Mouse (Mus musculus): ENCODE measurements around the gene Krtap6-5.
"Not testable (repeated sequence)": the region's sequence is repeated elsewhere in the genome, so short reads cannot be mapped to it uniquely, and the experiment has no call there.

Krtap6-5 gene

DNA sequence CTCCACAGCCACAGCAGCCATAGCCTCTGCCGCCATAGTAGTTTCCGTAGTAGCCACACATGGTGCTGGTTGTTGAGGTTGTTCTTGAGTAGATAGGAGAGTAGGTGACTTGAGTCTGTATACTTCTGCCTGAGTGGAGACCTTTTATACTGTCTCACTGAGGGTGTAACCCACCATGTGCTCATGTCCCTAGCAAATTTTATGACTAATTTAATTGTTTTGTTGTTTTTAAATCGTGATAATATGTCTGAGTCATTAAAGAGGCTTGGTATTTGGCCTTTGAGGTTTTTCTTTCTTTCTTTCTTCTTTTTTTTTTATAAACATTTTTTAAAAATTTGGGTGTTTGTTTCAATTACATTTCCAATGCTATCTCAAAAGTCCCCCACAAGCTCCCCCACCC is at the start of gene Krtap6-5:
Gene Krtap6-5 (minus strand): TSS at position 101 of the 400 bp plus-strand sequence.
- no peak for DNase-seq (ENCODE audit: low spot score)

DNA sequence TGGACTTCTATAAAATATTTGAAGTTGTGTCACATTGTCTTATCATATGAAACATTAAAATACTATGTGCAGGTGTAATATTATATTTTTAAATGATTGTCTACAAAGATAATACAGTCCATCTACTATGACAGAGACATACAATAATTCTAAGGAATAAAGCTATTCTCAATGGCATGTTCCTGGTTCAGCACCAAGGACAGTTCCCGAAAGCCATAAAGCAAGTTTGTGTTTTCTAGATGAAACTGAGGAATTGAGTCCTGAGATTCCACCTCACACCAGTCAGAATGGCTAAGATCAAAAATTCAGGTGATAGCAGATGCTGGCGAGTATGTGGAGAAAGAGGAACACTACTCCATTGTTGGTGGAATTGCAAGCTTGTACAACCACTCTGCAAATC is 23.4 kb upstream of the Krtap6-5 start:
- not testable (repeated sequence) for DNase-seq (ENCODE audit: low spot score)

DNA sequence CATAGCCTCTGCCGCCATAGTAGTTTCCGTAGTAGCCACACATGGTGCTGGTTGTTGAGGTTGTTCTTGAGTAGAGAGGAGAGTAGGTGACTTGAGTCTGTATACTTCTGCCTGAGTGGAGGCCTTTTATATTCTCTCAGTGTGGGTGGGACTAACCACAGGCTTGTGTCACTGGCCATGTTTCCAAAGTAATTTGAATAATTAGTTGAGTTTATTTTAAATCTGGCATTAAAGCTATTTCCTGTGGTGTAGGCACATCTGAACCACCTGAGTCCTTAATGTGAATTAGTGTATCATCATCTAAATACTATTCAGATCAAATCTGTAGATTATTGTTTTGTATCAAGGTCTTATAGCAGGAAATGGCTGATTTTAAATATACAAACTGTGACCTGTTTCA is 16.2 kb upstream of the Krtap6-5 start, which contains the start of gene 1110025L11Rik:
Gene 1110025L11Rik (minus strand): TSS at position 101 of the 400 bp plus-strand sequence.
- not testable (repeated sequence) for DNase-seq (ENCODE audit: low spot score)

DNA sequence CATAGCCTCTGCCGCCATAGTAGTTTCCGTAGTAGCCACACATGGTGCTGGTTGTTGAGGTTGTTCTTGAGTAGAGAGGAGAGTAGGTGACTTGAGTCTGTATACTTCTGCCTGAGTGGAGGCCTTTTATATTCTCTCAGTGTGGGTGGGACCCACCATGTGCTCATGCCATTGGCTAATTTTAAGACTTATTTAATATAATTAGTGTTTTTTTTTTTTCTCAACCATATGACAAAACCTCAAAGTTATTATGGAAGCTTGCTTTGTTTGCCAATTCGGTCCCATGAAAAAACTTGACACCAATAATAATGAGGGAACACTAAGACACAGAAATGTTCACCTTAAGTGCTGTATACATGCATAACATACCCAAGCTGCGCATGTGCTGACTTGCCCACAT is 6.3 kb downstream of the Krtap6-5 start, which contains the start of gene Gm10228:
Gene Gm10228 (minus strand): TSS at position 101 of the 400 bp plus-strand sequence.
- DNase-seq (ENCODE audit: low spot score), result not testable (repeated sequence)

DNA sequence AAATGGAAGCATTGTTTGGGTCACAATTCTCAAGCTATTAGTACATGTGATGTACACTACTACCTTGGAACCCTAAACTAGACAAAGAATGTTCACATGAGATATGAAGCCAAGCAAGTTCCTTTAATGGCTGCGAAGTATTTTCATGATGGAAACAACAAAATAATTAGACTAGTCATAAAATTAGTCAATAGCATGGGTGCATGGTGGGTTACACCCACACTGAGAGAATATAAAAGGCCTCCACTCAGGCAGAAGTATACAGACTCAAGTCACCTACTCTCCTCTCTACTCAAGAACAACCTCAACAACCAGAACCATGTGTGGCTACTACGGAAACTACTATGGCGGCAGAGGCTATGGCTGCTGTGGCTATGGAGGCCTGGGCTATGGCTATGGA is 16.3 kb downstream of the Krtap6-5 start, which contains the start of gene Krtap6-1:
Gene Krtap6-1 (plus strand): TSS at position 301 of the 400 bp plus-strand sequence.
- not testable (repeated sequence) for DNase-seq (ENCODE audit: low spot score)

DNA sequence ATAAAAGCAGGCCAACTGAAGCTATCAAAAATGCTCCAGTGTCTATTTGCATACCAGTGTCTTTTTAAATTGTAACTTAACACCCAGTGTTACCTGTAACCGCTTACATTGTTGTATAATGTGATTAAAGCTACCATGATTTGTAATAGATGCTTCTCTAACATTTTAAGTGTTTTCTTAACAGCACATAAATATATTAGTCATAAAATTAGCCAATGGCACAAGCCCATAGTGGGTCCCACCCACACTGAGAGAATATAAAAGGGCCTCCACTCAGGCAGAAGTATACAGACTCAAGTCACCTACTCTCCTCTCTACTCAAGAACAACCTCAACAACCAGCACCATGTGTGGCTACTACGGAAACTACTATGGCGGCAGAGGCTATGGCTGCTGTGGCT is 32.7 kb downstream of the Krtap6-5 start, which contains the start of gene Gm10229:
Gene Gm10229 (plus strand): TSS at position 301 of the 400 bp plus-strand sequence.
- DNase-seq (ENCODE audit: low spot score), result not testable (repeated sequence)

DNA sequence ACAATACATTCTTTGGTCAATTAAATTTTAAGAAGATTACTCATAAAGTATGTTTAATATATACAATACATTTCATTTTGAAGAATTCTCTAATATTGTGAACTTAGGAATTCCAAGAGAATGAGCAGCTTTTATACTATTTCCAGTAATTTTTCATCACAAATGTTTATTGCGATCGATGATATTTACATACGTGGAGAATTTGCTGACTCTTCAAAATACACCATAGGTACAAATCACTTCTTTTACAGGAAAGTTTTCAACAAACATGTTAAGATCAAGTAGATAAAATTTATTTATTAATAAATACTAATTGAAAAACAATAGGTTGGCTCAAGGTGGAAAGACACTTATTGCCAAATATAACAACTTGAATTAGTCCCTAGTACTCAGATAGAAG is 33.7 kb downstream of the Krtap6-5 start:
- DNase-seq (ENCODE audit: low spot score), result no peak

DNA sequence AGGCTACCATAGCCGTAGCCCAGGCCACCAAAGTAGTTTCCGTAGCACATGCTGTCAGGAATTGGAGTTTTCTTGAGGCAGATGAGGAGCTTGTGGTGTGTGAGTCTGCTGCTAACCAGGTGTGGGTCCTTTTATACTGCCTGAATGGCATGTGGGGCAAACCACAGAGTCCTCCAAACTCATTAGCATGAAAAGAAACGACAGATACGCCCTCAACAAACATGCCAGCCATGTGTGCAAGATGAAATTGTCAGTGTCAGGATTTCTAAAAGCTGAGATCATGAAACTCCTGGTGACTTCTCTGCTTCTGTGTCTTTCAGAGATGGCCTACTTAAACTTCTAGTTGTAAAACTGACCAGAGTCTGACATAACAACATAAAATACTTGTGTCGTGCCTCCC is 37.0 kb downstream of the Krtap6-5 start, which contains the start of gene Krtap22-2:
Gene Krtap22-2 (minus strand): TSS at position 101 of the 400 bp plus-strand sequence.
- no peak for DNase-seq (ENCODE audit: low spot score)

All from lung, postnatal 25 days (tissue).